Mouse (Mus musculus): ENCODE data around the gene Cwh43. TPM values are rescaled to one million over a fixed set of nuclear protein-coding genes. Genes with fewer than 3 reads are reported as not detected.

Gene Cwh43
- total RNA-seq, 2 experiments from 2014 or later = 1.6 to 1.9 TPM

- intact Hi-C loops (cut with DNase I) = no loop called here
- no peak for DNase-seq (ENCODE audit: extremely low spot score in 1 of 2, low spot score in 2 of 2)
- H3K27ac ChIP-seq = peak overlapping the region; percentile 32; the same call in 1 of the 2 replicates
- no peak overlapping the region for H3K4me3 ChIP-seq
- TF ChIP-seq CTCF (IDR thresholded peaks at IDR 0.05) = no peak; the same call in 1 of the 2 replicates
Measured at GRCm38 (mm10) chr5:73373184-73373583, 32.7 kb upstream of the Cwh43 start.

GRCm38 (mm10) chr5:73376041-73376440 is 29.8 kb upstream of the Cwh43 start:
- no peak overlapping the region for H3K27ac ChIP-seq
- DNase-seq (ENCODE audit: extremely low spot score in 1 of 2, low spot score in 2 of 2) = no peak
- no peak overlapping the region for H3K4me3 ChIP-seq
- TF ChIP-seq CTCF (IDR thresholded peaks at IDR 0.05) = no peak
- intact Hi-C loops (cut with DNase I) = no loop called here

DNA sequence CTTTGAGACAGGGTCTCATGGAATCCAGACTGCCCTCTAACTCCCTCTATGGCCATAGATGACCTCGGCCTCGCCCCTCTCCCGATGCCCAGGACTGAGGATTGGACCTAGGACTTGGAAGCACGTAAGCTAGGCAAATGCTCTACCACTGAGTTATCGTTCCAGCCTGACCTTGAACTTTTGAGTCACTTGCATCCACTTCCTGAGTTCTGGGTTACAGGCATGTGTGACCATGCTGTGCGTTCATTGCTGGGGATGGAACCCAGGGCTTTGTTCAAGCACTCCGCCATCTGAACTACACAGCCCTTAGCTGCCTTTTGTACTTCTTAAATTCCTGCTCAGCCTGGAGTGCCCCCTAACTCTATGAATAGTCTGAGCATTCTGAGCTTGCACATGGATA is 29.4 kb upstream of the Cwh43 start:
- no peak for TF ChIP-seq CTCF (IDR thresholded peaks at IDR 0.05)
- intact Hi-C loops (cut with DNase I) = no loop called here
- no peak for DNase-seq (ENCODE audit: extremely low spot score in 1 of 2, low spot score in 2 of 2)
- H3K4me3 ChIP-seq = no peak overlapping the region
- H3K27ac ChIP-seq = no peak overlapping the region

- no peak overlapping the region for H3K27ac ChIP-seq
- intact Hi-C loops (cut with DNase I) = loop anchor here (1.0 to 2.0 kb wide), 4 partner anchors 42 to 246 kb away; partner anchors contain the start of gene Fryl
Measured at GRCm38 (mm10) chr5:73379908-73380307, 26.0 kb upstream of the Cwh43 start.

GRCm38 (mm10) chr5:73380829-73381228 is 25.0 kb upstream of the Cwh43 start:
- no peak for DNase-seq (ENCODE audit: extremely low spot score in 1 of 2, low spot score in 2 of 2)
- Histone ChIP-seq H3K4me3 (peak overlapping the region; percentile 2; the same call in 1 of the 2 replicates), H3K27ac (peak overlapping the region; percentile 32; the same call in 1 of the 2 replicates)
- intact Hi-C loops (cut with DNase I) = loop anchor here (1.0 to 2.0 kb wide), 4 partner anchors 43 to 247 kb away; partner anchors contain the start of gene Fryl
- no peak for TF ChIP-seq CTCF (IDR thresholded peaks at IDR 0.05)

More at GRCm38 (mm10) chr5:73379908-73380307, 26.0 kb upstream of the Cwh43 start:
- peak; percentile 86 to 93 for DNase-seq (ENCODE audit: extremely low spot score in 1 of 2, low spot score in 2 of 2)
- TF ChIP-seq CTCF (IDR thresholded peaks at IDR 0.05) = peak; percentile 86
- no peak overlapping the region for H3K4me3 ChIP-seq

DNA sequence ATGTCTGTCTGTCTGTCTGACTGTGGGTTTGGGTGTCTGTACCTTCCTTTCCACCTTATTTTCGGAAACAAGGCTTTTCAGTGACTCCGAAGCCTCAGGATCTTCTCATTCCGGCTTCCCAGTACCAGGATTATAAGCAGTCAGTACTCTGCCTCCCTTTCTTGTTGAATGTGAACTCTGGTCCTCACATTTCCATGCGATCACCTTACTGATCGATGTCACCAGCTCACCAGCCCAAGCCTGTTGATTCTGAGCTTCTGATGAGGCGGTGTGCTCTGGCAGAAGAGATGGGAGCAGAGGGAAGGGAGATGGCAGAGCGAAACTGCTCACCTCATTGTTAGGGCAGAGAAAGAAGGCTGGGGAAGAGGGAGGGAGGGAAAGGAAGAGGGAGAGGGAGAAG is 24.4 kb upstream of the Cwh43 start:
- Histone ChIP-seq H3K27ac (peak overlapping the region; percentile 45), H3K4me3 (peak overlapping the region; percentile 9; the same call in 1 of the 2 replicates)
- TF ChIP-seq CTCF (IDR thresholded peaks at IDR 0.05) = no peak
- intact Hi-C loops (cut with DNase I) = loop anchor here (2.0 kb wide), 1 partner anchor 59 kb away; no protein-coding TSS in a partner anchor
- DNase-seq (ENCODE audit: extremely low spot score in 1 of 2, low spot score in 2 of 2) = no peak

DNA sequence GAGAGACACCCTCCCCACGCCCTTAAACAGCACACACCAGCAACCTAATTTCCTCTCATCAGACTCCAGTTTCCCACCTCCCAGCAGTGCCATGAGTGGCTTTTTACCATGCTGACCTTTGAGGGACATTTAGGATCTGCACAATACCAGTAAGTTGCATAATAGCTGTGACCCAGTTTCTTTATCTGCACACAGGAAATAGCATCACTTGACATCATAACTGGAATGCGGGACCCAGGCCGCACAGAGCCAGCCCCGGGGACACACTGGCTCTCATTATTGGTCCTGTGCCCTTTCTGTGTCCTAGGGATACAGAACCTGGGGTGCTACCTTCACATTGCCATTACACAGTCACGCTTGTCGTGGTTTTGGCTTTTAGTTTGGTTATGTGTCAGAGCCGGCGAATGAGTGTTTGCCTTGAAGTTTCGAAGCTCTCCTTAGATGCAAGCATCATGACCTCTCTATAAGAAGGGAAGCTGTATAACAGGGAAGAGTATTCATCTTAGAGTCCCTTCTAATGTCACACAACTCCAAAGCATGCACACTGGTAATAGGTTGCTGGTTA is 23.8 kb upstream of the Cwh43 start:
- Histone ChIP-seq H3K27ac (no peak overlapping the region; the same call in 1 of the 2 replicates), H3K4me3 (no peak overlapping the region)
- no peak for DNase-seq (ENCODE audit: extremely low spot score in 1 of 2, low spot score in 2 of 2)
- intact Hi-C loops (cut with DNase I) = loop anchor here (2.0 kb wide), 2 partner anchors 59 to 397 kb away; no protein-coding TSS in a partner anchor
- no peak for TF ChIP-seq CTCF (IDR thresholded peaks at IDR 0.05)

DNA sequence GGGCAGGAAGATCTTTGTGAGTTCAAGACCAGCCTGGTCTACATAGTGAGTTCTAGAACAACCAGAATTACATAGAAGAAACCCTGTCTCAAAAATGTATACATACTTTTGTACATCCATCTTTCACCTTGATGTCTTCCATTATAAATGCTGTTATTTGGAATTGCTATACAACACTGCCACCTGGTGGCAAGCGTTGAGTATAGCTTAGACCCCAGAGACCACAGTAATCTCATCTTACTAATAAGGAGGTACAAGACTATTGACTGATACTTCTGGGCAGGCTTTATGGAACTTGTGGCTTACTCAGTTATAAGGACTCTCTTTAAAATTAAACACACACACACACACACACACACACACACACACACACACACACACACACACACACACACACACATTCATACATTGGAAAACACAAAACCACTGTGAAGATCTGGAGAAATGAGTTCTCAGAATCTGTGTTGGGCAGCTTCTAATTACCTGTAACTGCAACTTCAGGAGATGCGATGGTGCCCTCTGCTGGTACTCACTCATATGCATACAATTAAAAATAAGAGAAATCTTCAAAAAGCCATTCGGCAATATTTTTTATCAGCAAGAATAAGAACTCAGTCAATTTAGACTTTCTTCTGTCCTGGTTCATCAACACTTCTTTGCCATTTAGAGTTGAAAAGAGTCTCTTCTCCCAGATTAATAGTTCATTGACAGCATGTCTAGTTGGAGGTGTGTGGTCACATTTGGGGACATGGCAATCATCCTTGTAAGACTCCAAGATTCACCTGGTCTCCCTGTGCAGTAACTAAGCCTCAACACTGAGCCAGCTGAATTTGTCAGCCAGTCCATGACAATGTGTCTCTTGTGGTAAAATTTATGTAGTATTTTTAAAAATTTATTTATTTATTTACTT is 22.9 kb upstream of the Cwh43 start:
- H3K4me3 ChIP-seq = no peak overlapping the region
- TF ChIP-seq CTCF (IDR thresholded peaks at IDR 0.05) = peak; percentile 66
- intact Hi-C loops (cut with DNase I) = loop anchor here (2.0 kb wide), 1 partner anchor 398 kb away; no protein-coding TSS in a partner anchor
- peak; percentile 65 to 67 for DNase-seq (ENCODE audit: extremely low spot score in 1 of 2, low spot score in 2 of 2)
- H3K27ac ChIP-seq = no peak overlapping the region

GRCm38 (mm10) chr5:73383647-73383970 is 22.3 kb upstream of the Cwh43 start:
- no peak overlapping the region for H3K27ac ChIP-seq
- H3K4me3 ChIP-seq = no peak overlapping the region
- intact Hi-C loops (cut with DNase I) = loop anchor here (2.0 kb wide), 1 partner anchor 399 kb away; no protein-coding TSS in a partner anchor
- no peak for DNase-seq (ENCODE audit: extremely low spot score in 1 of 2, low spot score in 2 of 2)
- no peak for TF ChIP-seq CTCF (IDR thresholded peaks at IDR 0.05)

DNA sequence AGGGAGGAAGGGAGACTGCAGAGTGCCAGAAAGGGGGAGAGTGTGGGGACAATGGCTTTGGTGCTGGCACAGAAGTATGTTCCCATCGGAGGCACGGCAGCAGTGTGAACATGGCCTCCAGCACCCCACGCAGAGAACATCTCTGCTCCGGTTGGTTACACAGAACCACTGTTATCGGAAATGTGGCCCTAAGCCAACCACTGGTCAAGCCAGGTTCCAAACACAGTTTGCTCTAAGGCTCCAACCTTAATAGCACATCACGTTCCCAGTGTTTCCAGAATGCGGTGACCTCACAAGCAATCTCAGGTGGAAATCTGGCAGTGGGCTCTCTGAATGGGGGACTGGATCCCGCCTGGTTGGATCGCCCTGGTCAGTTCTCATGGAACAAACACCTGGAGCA is 12.8 kb upstream of the Cwh43 start:
- intact Hi-C loops (cut with DNase I) = no loop called here
- H3K27ac ChIP-seq = no peak overlapping the region
- no peak for DNase-seq (ENCODE audit: extremely low spot score in 1 of 2, low spot score in 2 of 2)
- TF ChIP-seq CTCF (IDR thresholded peaks at IDR 0.05) = no peak
- no peak overlapping the region for H3K4me3 ChIP-seq

GRCm38 (mm10) chr5:73399768-73400526 is 5.9 kb upstream of the Cwh43 start:
- no peak overlapping the region for H3K27ac ChIP-seq
- DNase-seq (ENCODE audit: extremely low spot score in 1 of 2, low spot score in 2 of 2) = no peak
- intact Hi-C loops (cut with DNase I) = no loop called here
- no peak for TF ChIP-seq CTCF (IDR thresholded peaks at IDR 0.05)
- H3K4me3 ChIP-seq = no peak overlapping the region
